Mouse (Mus musculus) midbrain, postnatal 0 days (tissue): Measurements from ENCODE around the gene Tmbim6. TPM values are rescaled to one million over a fixed set of nuclear protein-coding genes. Genes with fewer than 3 reads are reported as not detected.

Source experiments
- ATAC-seq: fragments of 200-750 bp; cut with Nextera tagmentation; 2 replicates; pipeline ENCODE4 v1.8.0; 2017; ENCODE audit warnings: moderate number of reproducible peaks, mild to moderate bottlenecking, moderate TSS enrichment, moderate library complexity; ENCODE audit not compliant: low FRiP score
- DNase-seq: peaks from one replicate; pipeline ENCODE4 v3.0.0-alpha.2; 2015; ENCODE audit warnings: low spot score
- H3K27ac ChIP-seq: fragments of 300-500 bp; sonication (generic); 2 replicates; pipeline ENCODE4 v1.5.1; 2014; ENCODE audit warnings: low read depth, mild to moderate bottlenecking, low read length, mixed read lengths
- H3K27me3 ChIP-seq: fragments of 300-500 bp; sonication (generic); 2 replicates; pipeline ENCODE4 v1.6.1; 2014; ENCODE audit warnings: low read length, control low read depth, mixed read lengths; ENCODE audit not compliant: insufficient read depth
- H3K36me3 ChIP-seq: fragments of 300-500 bp; sonication (generic); 2 replicates; pipeline ENCODE4 v1.6.1; 2014; ENCODE audit warnings: low read length, control low read depth, mixed read lengths; ENCODE audit not compliant: insufficient read depth
- H3K4me1 ChIP-seq: fragments of 300-500 bp; sonication (generic); 2 replicates; pipeline ENCODE4 v1.6.1; 2014; ENCODE audit warnings: mild to moderate bottlenecking, control low read depth, antibody characterized with exemption, low read length, mixed read lengths; ENCODE audit not compliant: insufficient read depth
- H3K4me2 ChIP-seq: fragments of 300-500 bp; sonication (generic); 2 replicates; pipeline ENCODE4 v1.6.1; 2014; ENCODE audit warnings: low read depth, mild to moderate bottlenecking, low read length, mixed read lengths; ENCODE audit not compliant: poor library complexity, severe bottlenecking
- H3K4me3 ChIP-seq: fragments of 300-500 bp; sonication (generic); 2 replicates; pipeline ENCODE4 v1.5.1; 2014; ENCODE audit warnings: low read depth, mild to moderate bottlenecking, low read length, moderate library complexity
- H3K9ac ChIP-seq: fragments of 300-500 bp; sonication (generic); replicated peaks from 2 replicates; pipeline ENCODE4 v1.6.1; 2014; ENCODE audit warnings: mild to moderate bottlenecking, low read length, moderate library complexity, mixed read lengths; ENCODE audit not compliant: poor library complexity, severe bottlenecking
- H3K9me3 ChIP-seq: fragments of 300-500 bp; sonication (generic); 2 replicates; pipeline ENCODE4 v1.6.1; 2016; ENCODE audit warnings: low read length, control low read depth
- CTCF ChIP-seq: IDR thresholded peaks from 2 replicates; pipeline ENCODE4 v1.5.1; 2016; ENCODE audit warnings: antibody characterized with exemption, mild to moderate bottlenecking
- WGBS: fragments of 180-500 bp; shearing (Covaris S2); extraction: QIAGEN DNeasy Blood & Tissue Kit; methylation state at CpG from one replicate; pipeline ENCODE4 v1.1.7; 2014; 5-methylcytosine and 5-hydroxymethylcytosine counted together
- polyA plus RNA-seq: library from polyadenylated mRNA; unstranded; fragments of >200 nt; fragmentation: Nextera tagmentation; extraction: Ambion mirVana; gene quantifications from 2 replicates; pipeline ENCODE4 v1.2.1, GENCODE M21; 2015
- total RNA-seq: library from RNA; depleted of rRNA; stranded (reverse); fragments of >200 nt; gene quantifications from 2 replicates; pipeline ENCODE4 v1.2.3, GENCODE M21; 2014

Gene Tmbim6
- total and polyA plus RNA-seq, 2 experiments from 2014 or later = 327 TPM

DNA sequence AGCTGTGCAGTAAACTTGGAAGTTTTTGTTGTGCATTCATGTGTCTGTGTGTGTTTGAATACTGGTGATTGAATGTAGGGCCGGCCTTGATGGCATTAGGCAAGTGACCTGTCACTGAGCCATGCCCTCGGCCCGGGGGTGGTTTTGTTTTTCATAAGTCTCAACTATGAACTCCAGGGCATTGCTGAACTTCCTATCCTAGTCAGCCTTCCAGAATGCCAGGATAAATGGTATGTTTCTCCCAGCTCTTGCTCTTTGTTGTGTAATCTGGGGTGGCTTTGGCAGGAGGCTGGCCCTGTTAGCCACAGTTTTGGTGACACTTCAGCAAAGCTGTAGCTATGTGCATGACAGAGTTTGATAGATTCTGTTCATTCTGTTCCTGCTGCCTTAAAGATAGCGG is 4.2 kb downstream of the Tmbim6 start:
- ATAC-seq = no peak
- Histone ChIP-seq H3K9me3 (no peaks in the 10 kb centered on the region), H3K4me3 (no peak overlapping the region), H3K9ac (no peak overlapping the region), H3K4me1 (peaks cover 16% of the 10 kb centered on the region), H3K4me2 (no peak overlapping the region), H3K27me3 (no peaks in the 10 kb centered on the region), H3K36me3 (no peaks in the 10 kb centered on the region), H3K27ac (no peak overlapping the region)
- TF ChIP-seq CTCF = no peak
- no peak for DNase-seq
- WGBS = 75% methylated on average over 4 of the region's 4 CpGs

DNA sequence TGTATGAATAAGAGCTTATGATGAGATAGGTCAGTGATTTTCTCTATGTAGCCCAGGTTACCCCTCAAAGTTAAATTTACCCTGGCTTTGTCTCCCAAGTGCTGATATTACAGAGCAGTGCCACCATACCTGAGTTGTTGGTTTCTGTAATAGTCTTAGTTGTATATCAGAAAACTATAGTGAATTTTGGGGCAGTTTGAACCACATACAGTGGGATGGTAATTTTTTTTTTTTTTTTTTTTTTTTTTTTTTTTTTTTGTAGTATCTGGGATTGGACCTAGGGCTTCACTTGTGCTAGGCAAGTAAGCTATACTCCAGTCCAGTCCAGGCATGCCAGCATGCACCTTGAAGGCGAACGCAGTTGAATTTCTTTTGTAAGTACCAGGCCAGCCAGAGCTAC is 4.9 kb downstream of the Tmbim6 start:
- Histone ChIP-seq H3K4me2 (no peak overlapping the region), H3K36me3 (no peaks in the 10 kb centered on the region), H3K27ac (no peak overlapping the region), H3K9me3 (no peaks in the 10 kb centered on the region), H3K4me3 (no peak overlapping the region), H3K9ac (no peak overlapping the region), H3K4me1 (peaks cover 16% of the 10 kb centered on the region), H3K27me3 (no peaks in the 10 kb centered on the region)
- DNase-seq = no peak
- TF ChIP-seq CTCF = no peak
- 91% methylated on average over 2 of the region's 2 CpGs for WGBS
- ATAC-seq = no peak

DNA sequence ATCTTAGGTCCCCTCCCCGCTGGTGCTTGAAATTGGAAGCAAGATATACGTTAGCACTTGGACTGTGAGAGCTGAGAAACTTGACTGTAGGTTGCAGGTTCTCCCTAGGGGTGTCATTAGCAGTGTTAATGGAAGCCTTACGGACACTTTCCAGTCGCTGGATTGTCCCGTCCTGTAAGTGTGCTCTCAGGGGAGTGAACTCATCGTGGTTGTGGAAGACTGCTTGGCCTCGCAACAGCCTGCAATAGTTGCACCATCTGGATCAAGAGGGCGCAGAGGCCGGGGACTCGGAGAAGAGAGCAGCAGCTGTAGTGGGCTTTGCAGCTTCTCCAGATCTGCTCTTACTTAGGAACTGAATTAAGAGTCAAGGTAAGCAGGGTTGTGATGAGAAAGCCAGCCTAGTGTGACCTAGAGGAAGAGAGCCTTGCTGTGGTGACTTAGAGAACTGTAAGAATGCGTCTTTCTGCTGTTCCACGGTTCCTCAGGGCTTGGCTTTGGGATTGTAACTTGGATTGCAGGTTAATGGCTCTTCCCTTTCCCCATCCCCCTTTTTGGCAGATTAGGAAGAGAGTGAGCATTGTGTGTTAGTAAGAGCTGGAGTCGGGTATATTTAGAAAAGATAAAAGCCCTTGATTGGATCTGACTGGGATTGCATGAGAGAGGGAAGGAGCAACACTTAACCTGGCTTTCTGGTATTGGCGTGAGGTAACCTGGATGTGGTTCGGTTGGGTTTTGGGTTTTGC is 7.0 kb downstream of the Tmbim6 start:
- no peak for DNase-seq
- no peak for TF ChIP-seq CTCF
- ATAC-seq = no peak
- Histone ChIP-seq H3K4me2 (no peak overlapping the region), H3K27ac (no peak overlapping the region), H3K9me3 (no peaks in the 10 kb centered on the region), H3K27me3 (no peaks in the 10 kb centered on the region), H3K36me3 (peaks cover 15% of the 10 kb centered on the region), H3K4me1 (peaks cover 9% of the 10 kb centered on the region), H3K4me3 (no peak overlapping the region), H3K9ac (no peak overlapping the region)
- WGBS = 66% methylated on average over 15 of the region's 15 CpGs

DNA sequence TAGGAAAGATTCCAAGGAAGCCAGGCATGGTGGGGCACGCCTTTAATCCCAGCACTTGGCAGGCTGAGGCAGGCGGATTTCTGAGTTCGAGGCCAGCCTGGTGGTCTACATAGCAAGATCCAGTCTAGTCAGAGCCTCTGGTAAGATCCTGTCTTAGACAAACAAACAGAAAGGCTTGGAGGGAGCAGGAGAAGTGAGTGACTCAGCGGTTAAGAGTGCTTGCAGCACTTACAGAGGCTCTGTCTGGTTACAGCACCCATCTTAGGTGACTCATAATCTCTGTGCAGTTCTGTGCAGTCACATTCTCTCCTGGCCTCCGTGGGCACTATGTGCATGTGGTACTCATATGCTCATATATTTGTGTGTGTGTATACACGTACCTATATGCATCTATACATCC is 7.9 kb downstream of the Tmbim6 start:
- Histone ChIP-seq H3K27ac (no peak overlapping the region), H3K9me3 (no peaks in the 10 kb centered on the region), H3K36me3 (peaks cover 20% of the 10 kb centered on the region), H3K9ac (no peak overlapping the region), H3K4me1 (no peaks in the 10 kb centered on the region), H3K4me2 (no peak overlapping the region), H3K4me3 (no peak overlapping the region), H3K27me3 (no peaks in the 10 kb centered on the region)
- DNase-seq (no peak), ATAC-seq (no peak)
- WGBS = 91% methylated on average over 6 of the region's 6 CpGs
- no peak for TF ChIP-seq CTCF

- no peak overlapping the region for H3K9ac ChIP-seq
- no peaks in the 10 kb centered on the region for H3K4me1 ChIP-seq
- peaks cover 45% of the 10 kb centered on the region for H3K36me3 ChIP-seq
- H3K27me3 ChIP-seq = no peaks in the 10 kb centered on the region
- no peaks in the 10 kb centered on the region for H3K9me3 ChIP-seq
- no peak for DNase-seq
- no peak overlapping the region for H3K4me3 ChIP-seq
- ATAC-seq = no peak
- no peak overlapping the region for H3K27ac ChIP-seq
- 95% methylated on average over 12 of the region's 12 CpGs for WGBS
- no peak overlapping the region for H3K4me2 ChIP-seq
- TF ChIP-seq CTCF = no peak
Measured at GRCm38 (mm10) chr15:99403159-99403889, 10.6 kb downstream of the Tmbim6 start.

GRCm38 (mm10) chr15:99405150-99405549 is 12.5 kb downstream of the Tmbim6 start:
- Histone ChIP-seq H3K9me3 (no peaks in the 10 kb centered on the region), H3K27ac (no peak overlapping the region), H3K9ac (no peak overlapping the region), H3K27me3 (no peaks in the 10 kb centered on the region), H3K4me3 (no peak overlapping the region), H3K36me3 (peaks cover 57% of the 10 kb centered on the region), H3K4me1 (no peaks in the 10 kb centered on the region), H3K4me2 (no peak overlapping the region)
- ATAC-seq (no peak), DNase-seq (peak; percentile 48)
- TF ChIP-seq CTCF = no peak
- WGBS = 73% methylated on average over 9 of the region's 9 CpGs
